Mouse (Mus musculus) spleen, adult 2 months (tissue): ENCODE results near the gene Zscan20.

Experiments used
- CTCF ChIP-seq: fragments of 200-500 bp; IDR thresholded peaks from 2 replicates; pipeline ENCODE4 v1.5.1; 2011; ENCODE audit warnings: mild to moderate bottlenecking, inconsistent platforms; ENCODE audit not compliant: insufficient read depth, insufficient read length, insufficient replicate concordance; ENCODE audit errors: extremely low read depth
- POLR2A ChIP-seq: fragments of 200-500 bp; IDR thresholded peaks from 2 replicates; pipeline ENCODE4 v1.6.1; 2011; ENCODE audit warnings: low read depth, low read length, inconsistent platforms

DNA sequence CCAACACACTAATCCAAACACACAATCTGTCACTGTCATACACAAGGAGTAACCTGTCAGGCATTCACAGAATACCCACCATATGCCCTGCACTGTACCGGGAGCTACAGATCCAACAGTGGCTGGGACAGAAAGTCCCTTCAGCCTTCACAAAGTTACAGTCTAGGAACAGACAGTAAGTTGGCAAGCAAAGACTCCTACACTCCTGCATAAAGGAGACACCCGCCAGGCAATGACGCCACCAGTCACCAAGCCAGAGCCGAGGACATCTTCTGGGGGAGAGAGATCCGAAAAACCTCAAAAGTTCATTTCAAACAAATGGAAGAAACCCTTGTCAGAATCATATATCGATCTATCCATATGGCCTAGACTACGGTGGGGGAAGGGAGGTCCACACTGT lies 3.3 kb downstream of the Zscan20 start:
- TF ChIP-seq POLR2A = no peak
- TF ChIP-seq CTCF = no peak
